Mouse (Mus musculus): ENCODE results near the gene Chac1.

- TF ChIP-seq CTCF (conservative IDR thresholded peaks at IDR 0.05; ENCODE audit: insufficient read depth, insufficient read length, low read depth, low read length) (no peak), POLR2A (IDR thresholded peaks at IDR 0.05; ENCODE audit: low read depth, low read length) (no peak)
Measured at GRCm38 (mm10) chr2:119322587-119323300, 28.3 kb upstream of the Chac1 start.
